ENCODE assay signal across 7 mouse cellular contexts in genomic region chr5:31179766-31180630, GRCm38 (mm10). TPM values are rescaled to one million over a fixed set of nuclear protein-coding genes. Genes with fewer than 3 reads are reported as not detected.
DNase-seq lines count a peak whose midpoint lies in the region; ATAC-seq lines count a peak whose summit lies in the region.

Gm29609 (minus strand) TSS chr5:31179911.
Gtf3c2 (minus strand) TSS chr5:31180144.

- peak; percentile 92 for DNase-seq in adrenal gland, adult 8-10 months
- DNase-seq in embryo, embryonic 9.5 days (ENCODE audit: extremely low spot score) = peak; percentile 92
- peak; percentile 87 to 95 for DNase-seq in gastrocnemius, postnatal 4 days (ENCODE audit: low spot score in 2 of 2)
- peak; percentile 96 for DNase-seq in left cerebral cortex, postnatal 36 days (ENCODE audit: low spot score in 2 of 2)
- DNase-seq in midbrain, embryonic 11.5 days (ENCODE audit: low spot score, missing footprints) = peak; percentile 100
- peak; percentile 94 for DNase-seq in skeletal muscle tissue, adult 2 months (ENCODE audit: low read depth, low spot score)

- H3K9ac ChIP-seq in intestine, embryonic 16.5 days (ENCODE audit: low read depth, low read length) = peak within 1 kb of the TSS; percentile 85
- H3K9ac ChIP-seq in midbrain, embryonic 11.5 days (ENCODE audit: low read length) = peak within 1 kb of the TSS; percentile 95

- peak within 1 kb of the TSS; percentile 91 for H3K4me3 ChIP-seq in intestine, embryonic 16.5 days (ENCODE audit: low read length)
- H3K4me3 ChIP-seq in midbrain, embryonic 11.5 days (ENCODE audit: low read depth, low read length) = peak within 1 kb of the TSS; percentile 67

- no peaks in the 10 kb centered on the region for H3K27me3 ChIP-seq in intestine, embryonic 16.5 days (replicated peaks; ENCODE audit: control insufficient read depth, insufficient read depth, low read length)
- H3K27me3 ChIP-seq in midbrain, embryonic 11.5 days (ENCODE audit: control insufficient read depth, insufficient read depth, low read length) = no peaks in the 10 kb centered on the region

- peak; percentile 99 for ATAC-seq in intestine, embryonic 16.5 days
- peak; percentile 98 for ATAC-seq in midbrain, embryonic 11.5 days (ENCODE audit: low FRiP score)

- H3K4me2 ChIP-seq in intestine, embryonic 16.5 days (ENCODE audit: low read depth, low read length) = peak within 1 kb of the TSS; percentile 84
- peak within 1 kb of the TSS; percentile 88 for H3K4me2 ChIP-seq in midbrain, embryonic 11.5 days

- WGBS in intestine, embryonic 16.5 days = under 1% methylated on average over 59 of the region's 59 CpGs
- WGBS in midbrain, embryonic 11.5 days = under 1% methylated on average over 59 of the region's 59 CpGs

- no peaks in the 10 kb centered on the region for H3K9me3 ChIP-seq in intestine, embryonic 16.5 days (ENCODE audit: control insufficient read depth, low read length)
- no peaks in the 10 kb centered on the region for H3K9me3 ChIP-seq in midbrain, embryonic 11.5 days (ENCODE audit: control insufficient read depth, low read length)

- intact Hi-C loops in left cerebral cortex, postnatal 36 days (cut with DNase I) = loop anchor here (1.0 kb wide), 1 partner anchor 13 kb away; the partner anchor contains the start of genes Eif2b4 and Snx17

- H3K4me1 ChIP-seq in intestine, embryonic 16.5 days (ENCODE audit: control insufficient read depth, insufficient read depth, low read length) = 0 out of 2 replicates have a peak, but pooled peaks cover 3% of the 10 kb centered on the region
- H3K4me1 ChIP-seq in midbrain, embryonic 11.5 days (ENCODE audit: control insufficient read depth, insufficient read depth, low read length) = peaks cover 5% of the 10 kb centered on the region

- peak within 1 kb of the TSS; percentile 99 for H3K27ac ChIP-seq in intestine, embryonic 16.5 days (ENCODE audit: low read length)
- H3K27ac ChIP-seq in midbrain, embryonic 11.5 days (ENCODE audit: low read depth, low read length) = peak within 1 kb of the TSS; percentile 95

- H3K36me3 ChIP-seq in intestine, embryonic 16.5 days (ENCODE audit: control insufficient read depth, insufficient read depth, low read length) = no peaks in the 10 kb centered on the region
- no peaks in the 10 kb centered on the region for H3K36me3 ChIP-seq in midbrain, embryonic 11.5 days (ENCODE audit: control insufficient read depth, insufficient read depth, low read length)

RNA-seq across cellular contexts. Expression of gene Gm29609, which starts in this region (rescaled TPM):
- total RNA-seq in adrenal gland, adult 8-10 months (2022) = 1 to 10 TPM in 3 of 4 experiments, under 1 TPM in 1; 0.41 to 3.9 (median 2.9) TPM
- 1 to 10 TPM; 1.6 to 4.6 TPM for total RNA-seq in gastrocnemius, postnatal 4 days (2021)
- 1.1 TPM in 2 replicates for polyA plus RNA-seq in intestine, embryonic 16.5 days (2015; fragmentation: Nextera tagmentation; extraction: Ambion mirVana)
- total RNA-seq in left cerebral cortex, postnatal 36 days (2021) = 1 to 10 TPM; 2.0 to 5.1 TPM
- polyA plus RNA-seq in midbrain, embryonic 11.5 days (2014; fragmentation: Nextera tagmentation; extraction: Ambion mirVana) = 0.78 and 1.9 TPM in 2 replicates

RNA-seq across cellular contexts. Expression of gene Gtf3c2, which starts in this region (rescaled TPM):
- 10 to 100 TPM; 65.5 to 98.8 (median 71.9) TPM for total RNA-seq in adrenal gland, adult 8-10 months (2022)
- 10 to 100 TPM; 39.7 to 47.0 TPM for total RNA-seq in gastrocnemius, postnatal 4 days (2021)
- polyA plus RNA-seq in intestine, embryonic 16.5 days (2015; fragmentation: Nextera tagmentation; extraction: Ambion mirVana) = 56.4 and 60.3 TPM in 2 replicates
- total RNA-seq in left cerebral cortex, postnatal 36 days (2021) = 10 to 100 TPM; 48.0 to 73.7 TPM
- 71.9 and 72.5 TPM in 2 replicates for polyA plus RNA-seq in midbrain, embryonic 11.5 days (2014; fragmentation: Nextera tagmentation; extraction: Ambion mirVana)

Comparison
In these comparisons a context has a peak if more than half of its experiments do, and no peak if none do; other contexts are left out.
1. Peak in every context shown above with its lines: DNase-seq, ATAC-seq, H3K4me3 ChIP-seq and H3K27ac ChIP-seq.